ENCODE assay signal across 8 mouse cellular contexts in genomic region chr6:17694550-17694951, GRCm38 (mm10). TPM values are rescaled to one million over a fixed set of nuclear protein-coding genes. Genes with fewer than 3 reads are reported as not detected.
DNase-seq lines count a peak whose midpoint lies in the region; ATAC-seq and TF ChIP-seq lines count a peak whose summit lies in the region.

No protein-coding gene starts in this region.

- peak overlapping the region; percentile 96 for H3K27ac ChIP-seq in embryonic facial prominence, embryonic 14.5 days (replicated peaks; ENCODE audit: low read depth, low read length)
- peak overlapping the region; percentile 92 for H3K27ac ChIP-seq in kidney, embryonic 15.5 days
- H3K27ac ChIP-seq in liver, embryonic 11.5 days (ENCODE audit: low read depth, low read length), result peak overlapping the region; percentile 91

- H3K27me3 ChIP-seq in embryonic facial prominence, embryonic 14.5 days (replicated peaks; ENCODE audit: control insufficient read depth, insufficient read depth, low read length), result no peaks in the 10 kb centered on the region
- no peaks in the 10 kb centered on the region for H3K27me3 ChIP-seq in kidney, embryonic 15.5 days
- no peaks in the 10 kb centered on the region for H3K27me3 ChIP-seq in liver, embryonic 11.5 days (replicated peaks; ENCODE audit: control insufficient read depth, insufficient read depth, low read length)
- no peaks in the 10 kb centered on the region for H3K27me3 ChIP-seq in myocyte (ENCODE audit: control insufficient read depth, insufficient read depth, insufficient read length)
- no peaks in the 10 kb centered on the region for H3K27me3 ChIP-seq in splenic B cell, adult 2 months (ENCODE audit: control insufficient read depth, insufficient read depth, low read length, poor library complexity, severe bottlenecking)

- peak overlapping the region; percentile 75 for H3K4me3 ChIP-seq in embryonic facial prominence, embryonic 14.5 days (ENCODE audit: low read depth, low read length)
- H3K4me3 ChIP-seq in kidney, embryonic 15.5 days (replicated peaks), result peak overlapping the region; percentile 82
- peak overlapping the region; percentile 86 for H3K4me3 ChIP-seq in liver, embryonic 11.5 days (ENCODE audit: low read depth, low read length)
- peak overlapping the region; percentile 57 for H3K4me3 ChIP-seq in myocyte

- 0 out of 2 replicates have a peak, but pooled peaks cover 6% of the 10 kb centered on the region for H3K4me1 ChIP-seq in embryonic facial prominence, embryonic 14.5 days (ENCODE audit: control insufficient read depth, insufficient read depth, low read length)
- peaks cover 18% of the 10 kb centered on the region for H3K4me1 ChIP-seq in kidney, embryonic 15.5 days
- H3K4me1 ChIP-seq in liver, embryonic 11.5 days (replicated peaks; ENCODE audit: control insufficient read depth, insufficient read depth, low read length), result peaks cover 6% of the 10 kb centered on the region

- under 1% methylated on average over 29 of the region's 46 CpGs for WGBS in embryonic facial prominence, embryonic 14.5 days
- 1% methylated on average over 45 of the region's 46 CpGs for WGBS in kidney, embryonic 15.5 days
- WGBS in liver, embryonic 11.5 days, result under 1% methylated on average over 46 of the region's 46 CpGs

- H3K9ac ChIP-seq in embryonic facial prominence, embryonic 14.5 days (ENCODE audit: low read depth, low read length), result peak overlapping the region; percentile 97
- H3K9ac ChIP-seq in kidney, embryonic 15.5 days, result peak overlapping the region; percentile 82
- H3K9ac ChIP-seq in liver, embryonic 11.5 days (ENCODE audit: low read depth, low read length), result peak overlapping the region; percentile 96

- TF ChIP-seq POLR2A in myocyte (IDR thresholded peaks at IDR 0.05; ENCODE audit: insufficient read length, low read depth), result peak; percentile 72

- H3K4me2 ChIP-seq in embryonic facial prominence, embryonic 14.5 days (ENCODE audit: low read depth, low read length), result peak overlapping the region; percentile 82
- H3K4me2 ChIP-seq in kidney, embryonic 15.5 days, result peak overlapping the region; percentile 82
- peak overlapping the region; percentile 85 for H3K4me2 ChIP-seq in liver, embryonic 11.5 days
- H3K4me2 ChIP-seq in myocyte (ENCODE audit: low read depth), result peak overlapping the region; percentile 85

- H3K36me3 ChIP-seq in embryonic facial prominence, embryonic 14.5 days (ENCODE audit: control insufficient read depth, insufficient read depth, low read length), result no peaks in the 10 kb centered on the region
- peaks cover 10% of the 10 kb centered on the region; the same call in 1 of the 2 replicates for H3K36me3 ChIP-seq in kidney, embryonic 15.5 days
- no peaks in the 10 kb centered on the region for H3K36me3 ChIP-seq in liver, embryonic 11.5 days (ENCODE audit: control insufficient read depth, insufficient read depth, low read length)
- no peaks in the 10 kb centered on the region for H3K36me3 ChIP-seq in myocyte (ENCODE audit: control insufficient read depth, insufficient read depth)
- H3K36me3 ChIP-seq in splenic B cell, adult 2 months (ENCODE audit: control insufficient read depth, insufficient read depth, low read length, poor library complexity, severe bottlenecking), result no peaks in the 10 kb centered on the region

- ATAC-seq in embryonic facial prominence, embryonic 14.5 days (ENCODE audit: low read depth), result peak; percentile 84
- peak; percentile 85 for ATAC-seq in kidney, embryonic 15.5 days (replicated peaks; ENCODE audit: low FRiP score)
- peak; percentile 70 for ATAC-seq in liver, embryonic 11.5 days (replicated peaks; ENCODE audit: low FRiP score)

- H3K9me3 ChIP-seq in embryonic facial prominence, embryonic 14.5 days (ENCODE audit: control insufficient read depth, low read length), result no peaks in the 10 kb centered on the region
- no peaks in the 10 kb centered on the region for H3K9me3 ChIP-seq in kidney, embryonic 15.5 days (replicated peaks)
- H3K9me3 ChIP-seq in liver, embryonic 11.5 days (ENCODE audit: control insufficient read depth, low read length), result no peaks in the 10 kb centered on the region

- peak; percentile 62 for DNase-seq in 416B (ENCODE audit: low read depth)
- DNase-seq in adrenal gland, postnatal 36 days, result peak; percentile 84 to 87
- DNase-seq in embryonic facial prominence, embryonic 14.5 days (ENCODE audit: low spot score), result peak; percentile 74
- peak; percentile 81 for DNase-seq in heart, adult 9 months (ENCODE audit: low spot score in 2 of 2)
- peak; percentile 78 for DNase-seq in liver, embryonic 11.5 days (ENCODE audit: low spot score)
- peak; percentile 68 for DNase-seq in splenic B cell, adult 2 months (ENCODE audit: low read depth, low spot score)

- H3ac ChIP-seq in myocyte (ENCODE audit: control insufficient read depth, insufficient read length), result peak overlapping the region; percentile 44

- no peaks in the 10 kb centered on the region for H3K79me2 ChIP-seq in myocyte (ENCODE audit: control insufficient read depth, insufficient read depth)

TF ChIP-seq in myocyte, 11 proteins besides CTCF, POLR2A, EP300 and RAD21:
- peak in 1 of 3 experiments; percentile 42 for TF ChIP-seq MYOD1 (IDR thresholded peaks at IDR 0.05; ENCODE audit: control insufficient read depth in 1 of 3, insufficient read length in 2 of 3, low read depth in 2 of 3)
- no peak for TF ChIP-seq E2F4 (IDR thresholded peaks at IDR 0.05; ENCODE audit: insufficient read depth)
- TF ChIP-seq MYOG (IDR thresholded peaks at IDR 0.05; ENCODE audit: control insufficient read depth in 1 of 3, insufficient read depth in 1 of 3, insufficient read length in 2 of 3, low read depth in 2 of 3), result peak in 1 of 3 experiments; percentile 33
TF ChIP-seq in myocyte: peak in this region for 2.

RNA-seq across cellular contexts. Expression of gene St7, which starts 1.8 kb away (rescaled TPM):
- total RNA-seq in adrenal gland, postnatal 36 days (2021), result 10 to 100 TPM; 23.9 to 30.1 TPM
- polyA plus RNA-seq in embryonic facial prominence, embryonic 14.5 days (2014; fragmentation: Nextera tagmentation; extraction: Ambion mirVana), result 25.0 and 31.1 TPM in 2 replicates
- 19.9 and 20.3 TPM in 2 replicates for polyA plus RNA-seq in kidney, embryonic 15.5 days (2015; fragmentation: Nextera tagmentation; extraction: Ambion mirVana)
- polyA plus RNA-seq in liver, embryonic 11.5 days (2014; fragmentation: Nextera tagmentation; extraction: Ambion mirVana), result 16.9 and 18.6 TPM in 2 replicates
- 8.4 TPM for polyA plus RNA-seq in myocyte (2012; fragmentation: generic; extraction: Trizol)

RNA-seq across cellular contexts. Expression of gene Capza2, which starts 58.5 kb away (rescaled TPM):
- total RNA-seq in adrenal gland, postnatal 36 days (2021), result 100 to 1,000 TPM; 132 to 151 TPM
- polyA plus RNA-seq in embryonic facial prominence, embryonic 14.5 days (2014; fragmentation: Nextera tagmentation; extraction: Ambion mirVana), result 234 and 237 TPM in 2 replicates
- 212 and 226 TPM in 2 replicates for polyA plus RNA-seq in kidney, embryonic 15.5 days (2015; fragmentation: Nextera tagmentation; extraction: Ambion mirVana)
- polyA plus RNA-seq in liver, embryonic 11.5 days (2014; fragmentation: Nextera tagmentation; extraction: Ambion mirVana), result 164 and 186 TPM in 2 replicates
- 66.3 TPM for polyA plus RNA-seq in myocyte (2012; fragmentation: generic; extraction: Trizol)

Comparison
In these comparisons a context has a peak if more than half of its experiments do, and no peak if none do; other contexts are left out.
1. Peak in every context shown above with its lines: DNase-seq, ATAC-seq, H3K4me3 ChIP-seq and H3K27ac ChIP-seq.